Mouse (Mus musculus): ENCODE measurements at regions not wholly inside any gene's neighbourhood (a gene's known extent, or its start where the extent isn't known, plus 50 kb on each side); places are given as distances from the start of the nearest gene placed in this dataset.
A peak's percentile ranks its signal among the peaks of the same experiment; 100 is the strongest.

DNA sequence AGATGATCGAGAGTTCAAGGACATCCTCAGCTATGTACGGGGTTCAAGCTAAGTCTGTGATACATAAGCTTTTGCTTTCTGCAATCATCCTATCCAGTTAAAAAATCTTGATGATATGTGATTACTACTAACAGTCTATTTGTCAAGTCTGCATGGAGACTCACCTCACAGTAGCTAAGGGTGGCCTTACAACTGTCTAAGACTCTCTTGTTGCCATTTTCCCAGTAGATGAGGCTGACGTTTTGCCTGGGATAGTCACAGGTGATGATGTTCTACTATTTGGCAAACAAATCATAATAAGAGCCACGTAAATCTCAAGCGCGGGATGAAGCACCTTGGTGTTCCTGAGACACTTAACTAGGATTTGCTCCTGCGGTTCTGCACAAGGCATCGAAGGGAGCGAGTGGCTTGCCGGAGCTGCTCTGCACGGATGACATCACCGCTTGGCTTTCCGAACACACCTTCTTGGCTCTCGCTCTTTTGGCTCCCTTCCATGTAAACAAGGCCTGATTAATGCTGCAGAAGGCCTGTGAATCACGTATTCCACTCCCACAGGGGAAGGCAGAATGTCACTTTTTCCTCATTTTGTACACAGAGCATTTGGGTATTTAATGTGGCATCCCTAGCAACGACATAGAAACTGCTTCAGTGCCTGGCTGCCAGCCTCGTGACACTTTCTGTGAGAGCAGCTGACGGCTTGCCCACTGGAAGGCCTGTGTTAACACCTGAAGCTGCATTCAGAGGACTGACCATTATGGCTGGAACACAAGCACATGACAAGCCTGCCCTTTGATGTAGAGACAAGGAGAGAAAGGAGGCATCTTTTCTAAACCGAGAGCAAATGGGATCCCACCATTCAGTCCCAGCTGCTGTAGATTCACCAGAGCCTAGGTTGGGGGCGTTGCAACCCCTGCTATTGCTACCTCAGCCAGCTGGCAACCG is 260.5 kb upstream of the 4930412O13Rik start:
- Histone ChIP-seq H3K36me3 (ENCODE audit: insufficient read depth, low read length) (no peaks in the 10 kb centered on the region), H3K4me2 (replicated peaks; ENCODE audit: low read depth, low read length) (no peak overlapping the region), H3K9me3 (ENCODE audit: low read length) (no peaks in the 10 kb centered on the region), H3K4me1 (ENCODE audit: insufficient read depth, low read depth, low read length) (peaks cover 4% of the 10 kb centered on the region; the same call in 1 of the 2 replicates), H3K27ac (ENCODE audit: low read length) (no peak overlapping the region), H3K4me3 (ENCODE audit: low read depth, low read length) (no peak overlapping the region), H3K27me3 (replicated peaks; ENCODE audit: insufficient read depth, low read length) (no peaks in the 10 kb centered on the region), H3K9ac (replicated peaks; ENCODE audit: low read depth) (no peak overlapping the region)
- 37% methylated on average over 21 of the region's 21 CpGs for WGBS
- ATAC-seq: peak; percentile 92
- peak; percentile 67; the same call in 1 of the 2 replicates for TF ChIP-seq EP300 (IDR thresholded peaks at IDR 0.05)
- TF ChIP-seq CTCF (IDR thresholded peaks at IDR 0.05): no peak
- peak; percentile 81 for DNase-seq (ENCODE audit: low spot score)

GRCm38 (mm10) chr2:9623702-9624101 is 257.4 kb upstream of the 4930412O13Rik start:
- no peak overlapping the region for H3K4me2 ChIP-seq (replicated peaks; ENCODE audit: low read depth, low read length)
- ATAC-seq (no peak), DNase-seq (ENCODE audit: low spot score) (no peak)
- WGBS: 87% methylated on average over 2 of the region's 2 CpGs
- no peaks in the 10 kb centered on the region for H3K27me3 ChIP-seq (replicated peaks; ENCODE audit: insufficient read depth, low read length)
- H3K27ac ChIP-seq (ENCODE audit: low read length): no peak overlapping the region
- H3K9ac ChIP-seq (replicated peaks; ENCODE audit: low read depth): no peak overlapping the region
- TF ChIP-seq CTCF (IDR thresholded peaks at IDR 0.05): no peak
- H3K9me3 ChIP-seq (ENCODE audit: low read length): no peaks in the 10 kb centered on the region
- peaks cover 4% of the 10 kb centered on the region; the same call in 1 of the 2 replicates for H3K4me1 ChIP-seq (ENCODE audit: insufficient read depth, low read depth, low read length)
- H3K36me3 ChIP-seq (ENCODE audit: insufficient read depth, low read length): no peaks in the 10 kb centered on the region
- no peak overlapping the region for H3K4me3 ChIP-seq (ENCODE audit: low read depth, low read length)

GRCm38 (mm10) chr2:9628026-9628425 is 253.0 kb upstream of the 4930412O13Rik start:
- WGBS: 84% methylated on average over 3 of the region's 3 CpGs

DNA sequence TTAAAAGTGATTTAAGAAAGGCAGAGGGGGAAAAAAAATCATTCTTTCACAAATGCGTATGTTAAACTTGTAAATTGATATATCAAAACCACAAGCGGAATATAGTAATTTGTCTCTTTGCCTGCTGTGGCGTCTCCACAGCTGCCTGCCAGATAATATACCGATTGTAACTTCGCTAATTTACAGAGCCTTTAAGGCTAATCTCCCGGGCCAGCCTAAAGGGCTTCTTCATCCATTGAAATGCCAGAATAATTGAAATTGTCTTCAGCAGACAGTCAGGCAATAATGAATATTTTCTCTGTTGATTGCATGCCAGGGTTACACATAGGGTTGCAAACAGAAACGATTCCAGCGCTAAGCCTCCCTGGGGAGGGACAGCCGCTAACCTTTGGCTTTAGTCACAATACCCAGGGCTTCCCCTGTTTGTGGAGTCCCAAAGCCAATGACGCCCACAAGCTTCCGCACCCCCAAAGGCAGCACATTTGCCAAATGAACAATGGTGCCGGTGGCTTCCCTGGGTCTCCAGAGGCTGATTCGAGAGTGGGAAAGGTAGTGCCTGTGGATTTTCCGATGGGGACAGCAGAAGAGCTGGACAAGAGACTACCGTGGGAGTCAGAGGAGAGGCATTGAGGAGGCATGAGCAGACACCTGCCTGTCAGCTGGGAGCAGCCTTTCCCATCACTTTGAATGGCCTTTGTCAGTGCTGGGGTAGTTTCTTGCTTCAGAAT is 248.2 kb upstream of the 4930412O13Rik start:
- Histone ChIP-seq H3K27me3 (replicated peaks; ENCODE audit: insufficient read depth, low read length) (no peaks in the 10 kb centered on the region), H3K27ac (ENCODE audit: low read length) (no peak overlapping the region), H3K9me3 (ENCODE audit: low read length) (no peaks in the 10 kb centered on the region), H3K4me3 (ENCODE audit: low read depth, low read length) (no peak overlapping the region), H3K4me1 (ENCODE audit: insufficient read depth, low read depth, low read length) (no peaks in the 10 kb centered on the region), H3K9ac (replicated peaks; ENCODE audit: low read depth) (no peak overlapping the region), H3K36me3 (ENCODE audit: insufficient read depth, low read length) (no peaks in the 10 kb centered on the region), H3K4me2 (replicated peaks; ENCODE audit: low read depth, low read length) (no peak overlapping the region)
- DNase-seq (ENCODE audit: low spot score) (no peak), ATAC-seq (no peak)
- TF ChIP-seq CTCF (IDR thresholded peaks at IDR 0.05) (no peak), EP300 (IDR thresholded peaks at IDR 0.05) (no peak)
- 56% methylated on average over 15 of the region's 15 CpGs for WGBS

More at GRCm38 (mm10) chr2:9628026-9628425, 253.0 kb upstream of the 4930412O13Rik start:
- Histone ChIP-seq H3K9me3 (ENCODE audit: low read length) (no peaks in the 10 kb centered on the region), H3K27me3 (replicated peaks; ENCODE audit: insufficient read depth, low read length) (no peaks in the 10 kb centered on the region), H3K4me3 (ENCODE audit: low read depth, low read length) (no peak overlapping the region), H3K4me2 (replicated peaks; ENCODE audit: low read depth, low read length) (no peak overlapping the region), H3K27ac (ENCODE audit: low read length) (no peak overlapping the region), H3K9ac (replicated peaks; ENCODE audit: low read depth) (no peak overlapping the region), H3K36me3 (ENCODE audit: insufficient read depth, low read length) (no peaks in the 10 kb centered on the region), H3K4me1 (ENCODE audit: insufficient read depth, low read depth, low read length) (no peaks in the 10 kb centered on the region)
- TF ChIP-seq EP300 (IDR thresholded peaks at IDR 0.05) (no peak), CTCF (IDR thresholded peaks at IDR 0.05) (no peak)
- DNase-seq (ENCODE audit: low spot score) (no peak), ATAC-seq (no peak)

DNA sequence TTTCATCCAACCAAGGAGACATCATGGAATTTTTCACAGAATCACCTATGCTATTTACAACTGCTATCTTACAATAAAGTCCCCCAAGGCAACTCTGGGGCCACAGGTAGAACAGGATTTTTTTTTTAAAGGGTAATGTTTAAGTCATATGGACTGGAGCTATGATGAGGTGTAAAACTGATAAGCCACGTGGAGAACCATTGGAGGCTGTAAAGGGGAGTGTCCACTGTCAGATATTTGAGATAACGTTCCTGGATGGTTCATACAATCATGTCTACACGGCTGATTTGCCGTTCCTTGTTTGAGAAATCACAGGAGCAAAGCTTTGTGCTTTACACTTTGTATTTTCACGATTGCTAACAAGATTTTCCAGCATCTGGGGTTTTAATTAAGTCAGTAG is 241.8 kb upstream of the 4930412O13Rik start:
- H3K27me3 ChIP-seq (replicated peaks; ENCODE audit: insufficient read depth, low read length): no peaks in the 10 kb centered on the region
- no peak overlapping the region for H3K4me2 ChIP-seq (replicated peaks; ENCODE audit: low read depth, low read length)
- no peaks in the 10 kb centered on the region for H3K9me3 ChIP-seq (ENCODE audit: low read length)
- TF ChIP-seq CTCF (IDR thresholded peaks at IDR 0.05) (no peak), EP300 (IDR thresholded peaks at IDR 0.05) (no peak)
- no peaks in the 10 kb centered on the region for H3K4me1 ChIP-seq (ENCODE audit: insufficient read depth, low read depth, low read length)
- no peak overlapping the region for H3K9ac ChIP-seq (replicated peaks; ENCODE audit: low read depth)
- H3K36me3 ChIP-seq (ENCODE audit: insufficient read depth, low read length): no peaks in the 10 kb centered on the region
- H3K27ac ChIP-seq (ENCODE audit: low read length): no peak overlapping the region
- ATAC-seq: no peak
- WGBS: 41% methylated on average over 5 of the region's 5 CpGs
- DNase-seq (ENCODE audit: low spot score): no peak
- no peak overlapping the region for H3K4me3 ChIP-seq (ENCODE audit: low read depth, low read length)

DNA sequence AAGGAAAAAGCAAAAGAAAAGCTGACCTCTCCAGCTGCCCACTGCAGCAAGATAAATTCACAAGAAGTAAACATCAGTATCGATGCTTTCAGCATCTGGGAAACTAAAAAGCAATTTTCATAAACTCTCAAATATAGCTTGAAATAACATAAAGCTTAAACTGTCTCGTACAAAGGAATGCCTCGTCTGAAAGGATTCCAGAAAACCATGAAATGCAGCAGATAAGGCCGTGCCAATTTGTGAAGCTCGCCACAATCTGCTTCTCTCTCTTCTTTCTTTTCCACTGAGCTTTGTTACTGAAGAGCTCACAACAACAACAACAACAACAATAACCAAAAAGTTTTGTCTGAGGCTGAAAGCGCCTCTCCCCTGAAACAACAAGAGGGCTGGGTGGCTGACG is 239.4 kb upstream of the 4930412O13Rik start:
- 31% methylated on average over 7 of the region's 7 CpGs for WGBS
- Histone ChIP-seq H3K27ac (ENCODE audit: low read length) (no peak overlapping the region), H3K9me3 (ENCODE audit: low read length) (no peaks in the 10 kb centered on the region), H3K4me3 (ENCODE audit: low read depth, low read length) (no peak overlapping the region), H3K9ac (replicated peaks; ENCODE audit: low read depth) (no peak overlapping the region), H3K4me1 (ENCODE audit: insufficient read depth, low read depth, low read length) (no peaks in the 10 kb centered on the region), H3K27me3 (replicated peaks; ENCODE audit: insufficient read depth, low read length) (no peaks in the 10 kb centered on the region), H3K36me3 (ENCODE audit: insufficient read depth, low read length) (no peaks in the 10 kb centered on the region), H3K4me2 (replicated peaks; ENCODE audit: low read depth, low read length) (no peak overlapping the region)
- ATAC-seq: no peak
- TF ChIP-seq EP300 (IDR thresholded peaks at IDR 0.05) (no peak), CTCF (IDR thresholded peaks at IDR 0.05) (no peak)
- DNase-seq (ENCODE audit: low spot score): no peak
